Mouse (Mus musculus) gastrocnemius, postnatal 14 days (tissue): ENCODE measurements at regions not wholly inside any gene's neighbourhood (a gene's known extent, or its start where the extent isn't known, plus 50 kb on each side); places are given as distances from the start of the nearest gene placed in this dataset.
A peak's percentile ranks its signal among the peaks of the same experiment; 100 is the strongest.

Experiments used
- DNase-seq: peaks from one replicate; pipeline ENCODE4 v3.0.0; 2021; ENCODE audit warnings: mixed read lengths
- intact Hi-C: fragments of 180-260 bp; cut with DNase I; formaldehyde crosslinking; loops from one replicate; pipeline ENCODE4 v1.15.1; 2025; ENCODE audit warnings: low total_unique reads

GRCm38 (mm10) chr19:42673133-42673532 lies 60.5 kb upstream of the Loxl4 start:
- intact Hi-C loops, result no loop called here

GRCm38 (mm10) chr19:42669886-42670285 lies 57.3 kb upstream of the Loxl4 start:
- DNase-seq, result no peak

More at GRCm38 (mm10) chr19:42673133-42673532, 60.5 kb upstream of the Loxl4 start:
- no peak for DNase-seq

GRCm38 (mm10) chr19:42668385-42669098 lies 55.9 kb upstream of the Loxl4 start:
- intact Hi-C loops, result loop anchor here (10.0 kb wide), 1 partner anchor 106 kb away; the partner anchor contains the start of gene Hps1
- peak; percentile 72 for DNase-seq

More at GRCm38 (mm10) chr19:42669886-42670285, 57.3 kb upstream of the Loxl4 start:
- intact Hi-C loops, result loop anchor here (10.0 kb wide), 1 partner anchor 105 kb away; the partner anchor contains the start of gene Hps1

GRCm38 (mm10) chr19:42666906-42667305 lies 54.3 kb upstream of the Loxl4 start:
- intact Hi-C loops, result loop anchor here (10.0 kb wide), 1 partner anchor 108 kb away; the partner anchor contains the start of gene Hps1
- no peak for DNase-seq
